Mouse (Mus musculus) heart, embryonic 13.5 days (tissue): Measurements from ENCODE around the gene Adgrl2. TPM values are rescaled to one million over a fixed set of nuclear protein-coding genes. Genes with fewer than 3 reads are reported as not detected.

Experiments
- ATAC-seq: fragments of 200-750 bp; cut with Nextera tagmentation; 2 replicates; pipeline ENCODE4 v1.8.0; 2017; ENCODE audit warnings: moderate TSS enrichment; ENCODE audit not compliant: insufficient number of reproducible peaks, low FRiP score, low TSS enrichment; ENCODE audit errors: extremely low read depth
- H3K27ac ChIP-seq: fragments of 300-500 bp; sonication (generic); replicated peaks from 2 replicates; pipeline ENCODE4 v1.5.1; 2015; ENCODE audit warnings: moderate library complexity, mild to moderate bottlenecking, inconsistent platforms
- H3K27me3 ChIP-seq: fragments of 300-500 bp; sonication (generic); replicated peaks from 2 replicates; pipeline ENCODE4 v1.6.1; 2015; ENCODE audit warnings: mild to moderate bottlenecking, inconsistent platforms
- H3K36me3 ChIP-seq: fragments of 300-500 bp; sonication (generic); 2 replicates; pipeline ENCODE4 v1.6.1; 2015; ENCODE audit warnings: mild to moderate bottlenecking, inconsistent platforms
- H3K4me1 ChIP-seq: fragments of 300-500 bp; sonication (generic); 2 replicates; pipeline ENCODE4 v1.6.1; 2015; ENCODE audit warnings: inconsistent platforms
- H3K4me2 ChIP-seq: fragments of 300-500 bp; sonication (generic); 2 replicates; pipeline ENCODE4 v1.6.1; 2015; ENCODE audit warnings: inconsistent platforms, mild to moderate bottlenecking, moderate library complexity
- H3K4me3 ChIP-seq: fragments of 300-500 bp; sonication (generic); 2 replicates; pipeline ENCODE4 v1.5.1; 2015; ENCODE audit warnings: moderate library complexity, mild to moderate bottlenecking, inconsistent platforms
- H3K9ac ChIP-seq: fragments of 300-500 bp; sonication (generic); 2 replicates; pipeline ENCODE4 v1.6.1; 2015; ENCODE audit warnings: inconsistent platforms, mild to moderate bottlenecking, moderate library complexity
- H3K9me3 ChIP-seq: fragments of 300-500 bp; sonication (generic); 2 replicates; pipeline ENCODE4 v1.6.1; 2016; ENCODE audit warnings: inconsistent platforms
- WGBS: fragments of 180-500 bp; shearing (Covaris S2); methylation state at CpG from one replicate; pipeline ENCODE4 v1.1.7; 2015; ENCODE audit warnings: mixed read lengths; 5-methylcytosine and 5-hydroxymethylcytosine counted together
- polyA plus RNA-seq: library from polyadenylated mRNA; unstranded; fragments of >200 nt; fragmentation: Nextera tagmentation; extraction: Ambion mirVana; gene quantifications from 2 replicates; pipeline ENCODE4 v1.2.1, GENCODE M21; 2015

Adgrl2 gene
- polyA plus RNA-seq, 1 experiment from 2014 or later, result 34.4 TPM

DNA sequence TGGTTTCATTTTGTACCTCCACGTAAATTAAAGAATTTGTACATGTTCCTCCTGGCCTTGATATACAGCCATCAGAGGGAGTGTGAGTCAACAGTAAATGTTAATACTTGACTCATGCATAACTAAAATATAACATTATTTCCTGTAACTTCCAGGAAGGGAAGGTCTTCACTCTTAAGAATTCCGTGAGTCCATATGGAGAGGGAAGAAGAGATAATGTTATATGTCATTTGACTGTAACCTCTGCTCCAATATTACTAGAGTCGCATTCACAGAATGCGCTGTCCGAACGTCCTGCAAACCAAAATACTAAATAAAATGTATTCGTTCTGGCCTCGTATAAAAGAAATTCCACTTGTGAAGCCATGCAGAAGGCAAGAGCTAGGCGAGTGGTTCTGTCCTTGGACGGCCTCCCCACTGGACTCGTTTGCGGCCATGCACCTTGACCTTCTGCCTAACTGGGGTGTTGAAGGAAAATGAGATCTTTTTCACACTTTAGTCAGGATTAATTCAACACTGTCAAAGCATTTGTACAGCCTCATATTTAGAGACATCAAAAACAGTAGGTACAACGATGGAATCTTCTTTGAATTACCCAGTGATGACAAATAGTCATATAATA lies 68.3 kb downstream of the Adgrl2 start:
- 80% methylated on average over 13 of the region's 13 CpGs for WGBS

DNA sequence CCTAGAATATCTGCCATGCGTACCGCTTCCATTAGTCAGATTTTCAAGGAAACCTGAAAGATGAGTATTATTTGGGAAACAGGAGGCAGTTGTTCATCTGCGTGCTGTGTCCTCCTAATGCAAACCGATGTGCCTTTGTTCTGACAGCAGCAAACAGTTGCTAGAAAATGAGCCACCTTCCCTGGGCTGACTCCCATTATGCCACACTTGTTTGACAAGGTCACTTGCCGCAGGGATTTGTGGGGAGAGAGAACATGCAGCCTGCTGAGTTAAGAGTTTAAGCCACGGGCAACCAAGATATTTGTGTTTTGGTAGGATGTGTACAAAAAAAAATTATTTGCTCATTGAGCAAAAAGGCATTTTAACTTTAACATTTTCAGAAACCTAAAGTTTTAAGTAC lies 69.5 kb downstream of the Adgrl2 start:
- Histone ChIP-seq H3K9ac (no peak overlapping the region), H3K4me2 (no peak overlapping the region), H3K27me3 (no peaks in the 10 kb centered on the region), H3K4me3 (no peak overlapping the region), H3K9me3 (no peaks in the 10 kb centered on the region), H3K27ac (0 out of 2 replicates have a peak overlapping the region, but pooled peaks have one; percentile 34), H3K36me3 (no peaks in the 10 kb centered on the region), H3K4me1 (peaks cover 55% of the 10 kb centered on the region)
- no peak for ATAC-seq
- 65% methylated on average over 6 of the region's 6 CpGs for WGBS

More for the DNA sequence above, 68.3 kb downstream of the Adgrl2 start:
- H3K9me3 ChIP-seq, result no peaks in the 10 kb centered on the region
- H3K4me1 ChIP-seq, result peaks cover 58% of the 10 kb centered on the region
- H3K27ac ChIP-seq, result peak overlapping the region; percentile 61; the same call in 1 of the 2 replicates
- no peak overlapping the region; the same call in 1 of the 2 replicates for H3K9ac ChIP-seq
- ATAC-seq, result no peak
- H3K36me3 ChIP-seq, result no peaks in the 10 kb centered on the region
- no peaks in the 10 kb centered on the region for H3K27me3 ChIP-seq
- H3K4me2 ChIP-seq, result peak overlapping the region; percentile 64
- peak overlapping the region; percentile 44 for H3K4me3 ChIP-seq

DNA sequence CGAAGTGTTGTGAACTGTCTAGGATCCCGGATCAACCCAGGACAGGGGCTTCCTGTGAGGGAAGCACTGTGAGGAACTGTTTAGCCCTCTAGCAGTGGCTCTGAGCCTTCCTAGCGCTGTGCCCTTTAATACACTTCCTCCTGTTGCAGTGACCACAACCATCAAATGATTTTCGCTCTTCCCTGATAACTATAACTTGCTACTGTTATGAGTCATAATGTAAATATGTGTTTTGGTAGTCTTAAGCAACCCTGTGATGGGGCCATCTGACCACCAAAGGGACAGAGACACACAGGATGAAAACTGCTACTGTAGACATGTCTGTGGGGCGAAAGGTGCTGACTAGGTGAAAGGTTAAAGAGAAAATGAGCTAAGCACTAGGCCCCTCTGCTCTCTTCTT lies 71.9 kb downstream of the Adgrl2 start:
- Histone ChIP-seq H3K4me1 (peaks cover 67% of the 10 kb centered on the region), H3K27ac (0 out of 2 replicates have a peak overlapping the region, but pooled peaks have one; percentile 5), H3K9ac (no peak overlapping the region), H3K4me3 (no peak overlapping the region), H3K27me3 (no peaks in the 10 kb centered on the region), H3K4me2 (no peak overlapping the region), H3K36me3 (no peaks in the 10 kb centered on the region), H3K9me3 (no peaks in the 10 kb centered on the region)
- 64% methylated on average over 5 of the region's 5 CpGs for WGBS
- ATAC-seq, result no peak

DNA sequence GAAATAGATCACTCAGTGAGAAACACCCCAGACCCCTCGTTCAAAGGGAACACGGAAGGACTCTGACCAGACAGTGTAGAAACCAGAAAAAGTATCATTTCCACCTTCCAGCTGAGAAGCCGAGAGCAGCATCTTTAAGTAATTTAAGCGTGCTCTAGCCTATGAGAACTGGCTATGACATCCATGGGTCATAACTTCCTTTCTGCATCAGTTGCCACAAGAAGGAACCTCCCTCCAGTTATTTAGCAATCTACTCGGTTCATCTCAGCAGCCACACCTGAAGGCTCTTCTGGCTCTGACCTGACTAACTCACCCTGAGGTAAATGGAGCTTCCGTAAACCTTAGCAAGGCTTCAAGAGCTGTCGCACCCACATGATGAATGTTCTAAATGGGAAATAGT lies 72.5 kb downstream of the Adgrl2 start:
- H3K4me1 ChIP-seq, result peaks cover 65% of the 10 kb centered on the region
- ATAC-seq, result no peak
- H3K4me2 ChIP-seq, result no peak overlapping the region
- H3K27ac ChIP-seq, result no peak overlapping the region
- H3K9ac ChIP-seq, result no peak overlapping the region
- no peaks in the 10 kb centered on the region for H3K27me3 ChIP-seq
- H3K9me3 ChIP-seq, result no peaks in the 10 kb centered on the region
- WGBS, result 73% methylated on average over 7 of the region's 7 CpGs
- H3K4me3 ChIP-seq, result no peak overlapping the region
- no peaks in the 10 kb centered on the region for H3K36me3 ChIP-seq

DNA sequence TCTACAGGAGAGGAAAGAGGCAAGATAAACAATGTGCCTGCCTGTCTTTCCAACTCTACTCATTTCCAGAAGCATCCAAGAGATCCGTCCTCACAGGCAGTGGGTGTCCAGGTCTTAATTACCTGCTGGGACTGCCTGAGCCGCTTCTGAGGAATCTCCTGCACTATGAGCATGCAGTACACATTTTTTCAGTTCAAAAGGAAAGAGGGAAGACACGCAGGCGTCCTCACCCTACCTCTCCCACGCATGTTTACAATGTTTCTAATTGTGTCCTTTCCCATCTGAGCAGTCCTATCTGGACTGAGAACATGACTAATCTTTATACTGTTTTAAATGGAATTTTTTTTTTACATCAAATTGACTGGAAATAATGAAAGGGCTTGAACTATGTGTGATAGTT lies 74.1 kb downstream of the Adgrl2 start:
- Histone ChIP-seq H3K27ac (no peak overlapping the region), H3K27me3 (no peaks in the 10 kb centered on the region), H3K36me3 (no peaks in the 10 kb centered on the region), H3K9me3 (no peaks in the 10 kb centered on the region), H3K9ac (no peak overlapping the region), H3K4me1 (peaks cover 54% of the 10 kb centered on the region), H3K4me2 (no peak overlapping the region), H3K4me3 (no peak overlapping the region)
- ATAC-seq, result no peak
- 51% methylated on average over 5 of the region's 5 CpGs for WGBS

DNA sequence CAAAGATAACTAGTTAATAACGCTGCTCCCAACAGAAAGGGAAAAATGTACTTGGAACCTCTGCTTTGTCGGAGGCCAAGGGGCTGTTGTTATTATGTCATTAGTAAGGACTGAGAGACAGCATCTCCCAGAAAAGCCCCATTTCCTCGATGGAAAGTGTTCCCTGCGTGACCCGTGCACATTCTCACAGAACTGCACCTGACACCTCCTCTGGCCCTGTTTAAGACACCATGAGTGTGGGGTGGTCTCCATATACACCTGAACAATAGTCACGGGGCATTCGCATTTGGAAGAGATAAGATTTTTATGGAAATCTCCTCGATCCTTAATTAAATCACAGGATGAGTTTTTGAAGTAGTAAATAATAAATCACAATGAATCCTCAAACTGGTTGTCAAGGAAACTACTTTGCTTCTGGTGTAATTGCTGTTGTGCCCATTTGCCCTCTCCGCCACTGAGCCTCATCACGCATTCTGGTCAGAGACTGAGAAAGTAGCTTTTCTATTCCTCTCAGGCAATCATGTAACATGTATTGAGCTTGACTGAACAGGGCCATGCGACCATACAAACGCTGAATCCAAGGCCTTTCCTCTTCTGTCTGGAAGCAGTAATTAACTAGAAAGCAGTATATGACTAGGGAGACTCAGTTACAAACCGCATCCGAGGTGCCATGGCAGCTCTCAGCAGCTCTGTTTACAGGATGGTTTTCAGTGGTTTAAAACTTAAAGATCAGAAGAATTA lies 77.2 kb downstream of the Adgrl2 start:
- H3K27ac ChIP-seq, result no peak overlapping the region
- no peaks in the 10 kb centered on the region for H3K9me3 ChIP-seq
- no peaks in the 10 kb centered on the region for H3K27me3 ChIP-seq
- no peak overlapping the region for H3K4me2 ChIP-seq
- H3K4me1 ChIP-seq, result peaks cover 36% of the 10 kb centered on the region
- 76% methylated on average over 14 of the region's 14 CpGs for WGBS
- H3K9ac ChIP-seq, result no peak overlapping the region
- H3K4me3 ChIP-seq, result no peak overlapping the region
- H3K36me3 ChIP-seq, result no peaks in the 10 kb centered on the region
- no peak for ATAC-seq

DNA sequence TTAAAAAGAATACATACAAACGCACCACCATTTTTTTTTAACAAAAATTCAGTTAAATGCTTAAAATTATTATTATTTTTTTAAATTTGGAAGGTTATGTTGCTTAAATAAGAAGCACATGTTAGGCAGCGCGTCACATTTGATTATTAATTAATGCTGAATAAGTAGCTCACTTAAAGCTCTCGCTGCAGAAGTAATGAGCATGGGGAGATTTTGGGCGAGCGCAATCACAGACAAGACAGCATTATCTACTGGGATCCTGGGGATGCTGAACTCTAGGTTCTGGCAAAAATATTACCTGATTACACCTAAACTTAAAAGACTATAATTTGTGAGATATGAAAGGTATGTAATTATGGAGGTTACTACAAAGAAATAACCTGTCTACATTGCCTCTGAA lies 77.8 kb downstream of the Adgrl2 start:
- H3K27ac ChIP-seq, result no peak overlapping the region
- no peaks in the 10 kb centered on the region for H3K9me3 ChIP-seq
- no peak overlapping the region for H3K4me3 ChIP-seq
- H3K36me3 ChIP-seq, result no peaks in the 10 kb centered on the region
- no peak for ATAC-seq
- 81% methylated on average over 6 of the region's 6 CpGs for WGBS
- no peaks in the 10 kb centered on the region for H3K27me3 ChIP-seq
- H3K9ac ChIP-seq, result no peak overlapping the region
- peaks cover 35% of the 10 kb centered on the region for H3K4me1 ChIP-seq
- H3K4me2 ChIP-seq, result no peak overlapping the region

DNA sequence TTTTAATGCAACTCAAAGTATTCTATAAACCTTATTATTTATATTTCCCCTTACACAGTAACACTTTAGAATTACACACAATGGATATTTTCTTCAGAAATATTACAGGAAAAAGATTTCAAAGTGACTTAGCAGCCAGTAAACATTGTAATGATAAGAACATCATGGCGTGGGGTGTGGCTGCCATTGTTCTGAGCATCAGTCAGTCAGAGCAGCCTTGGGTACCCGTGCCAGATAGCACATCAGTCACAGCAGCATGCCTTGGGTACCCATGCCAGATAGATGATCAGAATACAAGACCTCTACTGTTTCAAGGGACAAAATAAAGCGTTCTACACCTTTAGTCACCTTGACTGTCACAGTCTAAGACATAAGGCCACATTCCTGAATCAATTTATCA lies 82.5 kb downstream of the Adgrl2 start:
- Histone ChIP-seq H3K4me2 (no peak overlapping the region), H3K4me1 (peaks cover 35% of the 10 kb centered on the region), H3K9me3 (no peaks in the 10 kb centered on the region), H3K36me3 (no peaks in the 10 kb centered on the region), H3K27ac (no peak overlapping the region), H3K27me3 (no peaks in the 10 kb centered on the region), H3K9ac (no peak overlapping the region), H3K4me3 (no peak overlapping the region)
- 67% methylated on average over 3 of the region's 3 CpGs for WGBS
- no peak for ATAC-seq

DNA sequence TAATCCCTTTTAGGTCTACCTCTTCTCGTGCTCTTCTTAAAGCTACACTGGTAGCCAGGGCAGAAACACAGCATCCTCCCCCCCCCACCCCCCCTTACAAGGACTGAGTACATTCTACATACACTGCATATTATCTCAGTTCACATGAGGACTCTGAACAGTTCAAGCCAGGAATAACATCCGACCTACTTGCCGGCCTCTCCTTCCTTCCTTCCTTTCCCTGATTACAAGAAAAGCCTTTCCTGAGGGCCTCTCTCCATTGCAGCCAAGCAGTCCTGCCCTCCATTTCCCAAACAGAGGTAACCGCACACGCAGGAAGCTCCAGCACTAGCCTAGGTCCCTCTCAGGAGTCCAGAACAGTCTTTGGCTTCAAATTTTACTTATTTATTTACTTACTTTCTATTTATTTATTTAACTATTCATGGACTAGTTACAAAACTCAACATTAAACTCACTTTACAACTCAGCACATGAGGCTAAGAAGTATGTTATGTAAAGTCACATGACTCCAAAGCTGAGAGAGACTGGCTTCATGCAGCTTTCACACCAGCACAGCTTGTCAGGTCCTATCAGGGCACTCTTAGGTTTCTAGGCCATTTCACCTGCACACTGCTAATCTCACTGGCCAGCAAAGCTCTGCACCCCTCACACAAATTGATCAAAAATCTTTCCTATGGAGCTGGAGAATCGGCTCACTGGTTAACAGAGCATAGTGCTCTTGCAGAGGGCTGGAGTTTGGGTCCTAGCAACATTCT lies 83.2 kb downstream of the Adgrl2 start:
- H3K9me3 ChIP-seq, result no peaks in the 10 kb centered on the region
- 26% methylated on average over 6 of the region's 6 CpGs for WGBS
- no peaks in the 10 kb centered on the region for H3K27me3 ChIP-seq
- H3K4me3 ChIP-seq, result no peak overlapping the region
- H3K27ac ChIP-seq, result peak overlapping the region; percentile 53; the same call in 1 of the 2 replicates
- H3K4me2 ChIP-seq, result no peak overlapping the region; the same call in 1 of the 2 replicates
- no peak overlapping the region for H3K9ac ChIP-seq
- ATAC-seq, result peak; percentile 31; the same call in 1 of the 2 replicates
- no peaks in the 10 kb centered on the region for H3K36me3 ChIP-seq
- H3K4me1 ChIP-seq, result peaks cover 35% of the 10 kb centered on the region

DNA sequence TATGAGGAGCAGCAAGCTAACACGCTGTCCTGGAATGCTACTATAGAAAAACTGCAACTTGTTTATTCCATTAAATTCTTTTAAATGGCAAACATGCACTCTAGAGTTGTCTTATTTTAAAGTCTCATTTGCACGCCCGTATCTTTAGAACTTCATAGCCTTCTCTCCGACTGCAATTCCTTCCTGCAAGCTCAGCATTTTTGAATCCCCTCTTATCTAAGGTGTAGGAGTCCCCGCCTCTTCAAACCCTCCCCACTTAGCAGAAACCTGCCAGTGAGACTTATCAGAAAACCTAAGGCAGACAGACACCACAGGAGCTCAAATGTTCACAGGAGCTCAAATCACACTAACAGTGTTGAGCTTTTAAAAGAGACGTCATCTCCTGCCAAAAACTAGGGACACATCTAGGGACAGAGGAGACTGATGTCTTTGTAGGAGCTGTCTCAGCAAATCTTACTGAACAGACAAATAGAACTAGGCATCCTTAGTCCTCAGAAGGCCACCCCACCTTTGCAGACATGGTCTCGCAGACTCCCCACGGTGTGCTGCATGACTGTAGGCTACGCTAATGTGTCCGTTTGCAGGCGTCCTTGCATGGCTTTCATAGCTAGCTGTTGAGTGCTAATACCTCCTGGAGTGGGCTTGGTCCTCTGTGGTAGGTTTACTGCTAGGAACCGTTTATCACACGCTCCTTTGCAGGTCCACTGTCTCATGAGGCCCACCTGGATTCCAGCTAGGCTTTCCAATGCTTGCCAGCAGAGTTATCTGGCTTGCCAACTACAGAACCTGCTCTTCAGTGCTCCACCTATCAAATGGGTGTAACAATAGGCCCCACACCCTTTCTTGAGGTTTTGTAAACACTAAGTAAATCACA lies 84.2 kb downstream of the Adgrl2 start:
- ATAC-seq, result no peak
- Histone ChIP-seq H3K4me1 (peaks cover 40% of the 10 kb centered on the region), H3K27ac (0 out of 2 replicates have a peak overlapping the region, but pooled peaks have one; percentile 32), H3K9me3 (no peaks in the 10 kb centered on the region), H3K36me3 (no peaks in the 10 kb centered on the region), H3K9ac (no peak overlapping the region), H3K4me2 (peak overlapping the region; percentile 22; the same call in 1 of the 2 replicates), H3K27me3 (no peaks in the 10 kb centered on the region), H3K4me3 (no peak overlapping the region)
- WGBS, result 48% methylated on average over 13 of the region's 13 CpGs
